Mouse (Mus musculus): Measurements from ENCODE around the gene Dapl1. TPM values are rescaled to one million over a fixed set of nuclear protein-coding genes. Genes with fewer than 3 reads are reported as not detected.
A peak's percentile ranks its signal among the peaks of the same experiment; 100 is the strongest.

Dapl1 gene
- not detected in 2 replicates for polyA plus RNA-seq (2011; ENCODE audit: insufficient read depth, insufficient read length, low read depth, missing spikeins)

DNA sequence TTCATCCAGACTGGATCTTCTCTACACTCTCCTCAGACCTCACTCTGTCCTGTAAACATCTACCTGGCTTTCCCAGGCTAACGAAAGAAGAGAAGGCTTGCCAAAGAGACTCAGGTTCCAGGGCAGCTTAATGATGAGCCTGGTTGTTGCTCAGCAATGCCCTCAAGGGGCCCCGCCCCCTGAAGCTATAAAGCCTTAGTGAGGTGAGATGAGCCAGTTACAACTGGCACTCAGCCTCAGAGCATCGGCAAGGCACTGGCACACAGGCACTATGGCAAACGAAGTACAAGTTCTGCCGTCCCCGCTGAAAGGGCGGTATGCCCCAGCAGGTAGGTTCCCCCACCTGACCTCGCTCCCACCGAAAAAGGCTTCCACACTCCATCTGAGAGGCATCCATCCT is at the start of gene Dapl1:
Dapl1 (plus strand) TSS at position 216 of the 400 bp plus-strand sequence.
- H3K4me1 ChIP-seq (ENCODE audit: control insufficient read depth, insufficient read depth, low read length), result no peaks in the 10 kb centered on the region
- no peaks in the 10 kb centered on the region for H3K9me3 ChIP-seq (replicated peaks; ENCODE audit: control insufficient read depth, insufficient read depth, low read length, poor library complexity, severe bottlenecking)
- no peaks in the 10 kb centered on the region for H3K36me3 ChIP-seq (ENCODE audit: control insufficient read depth, insufficient read depth, low read length, poor library complexity, severe bottlenecking)
- no peak within 1 kb of the TSS for H3K27ac ChIP-seq (ENCODE audit: insufficient read depth, low read length)
- TF ChIP-seq CTCF (IDR thresholded peaks at IDR 0.05; ENCODE audit: low read depth, low read length), result no peak
- TF ChIP-seq POLR2A (IDR thresholded peaks at IDR 0.05; ENCODE audit: insufficient read depth, low read length), result no peak
- no peak for TF ChIP-seq EP300 (IDR thresholded peaks at IDR 0.05; ENCODE audit: insufficient read depth, low read depth, low read length)
- no peaks in the 10 kb centered on the region for H3K27me3 ChIP-seq (ENCODE audit: control insufficient read depth, insufficient read depth, low read length, poor library complexity, severe bottlenecking)
- no peak within 1 kb of the TSS for H3K9ac ChIP-seq (ENCODE audit: low read depth, poor library complexity, severe bottlenecking)
- no peak within 1 kb of the TSS for H3K4me3 ChIP-seq (ENCODE audit: low read depth, low read length)

GRCm38 (mm10) chr2:59434820-59435219 is 49.6 kb upstream of the Dapl1 start:
- Histone ChIP-seq H3K9me3 (replicated peaks; ENCODE audit: control insufficient read depth, insufficient read depth, low read length, poor library complexity, severe bottlenecking) (no peaks in the 10 kb centered on the region), H3K36me3 (ENCODE audit: control insufficient read depth, insufficient read depth, low read length, poor library complexity, severe bottlenecking) (no peaks in the 10 kb centered on the region), H3K4me3 (ENCODE audit: low read depth, low read length) (no peak overlapping the region), H3K4me1 (ENCODE audit: control insufficient read depth, insufficient read depth, low read length) (no peaks in the 10 kb centered on the region), H3K27me3 (ENCODE audit: control insufficient read depth, insufficient read depth, low read length, poor library complexity, severe bottlenecking) (no peaks in the 10 kb centered on the region), H3K27ac (ENCODE audit: insufficient read depth, low read length) (no peak overlapping the region), H3K9ac (ENCODE audit: low read depth, poor library complexity, severe bottlenecking) (no peak overlapping the region)
- no peak for TF ChIP-seq EP300 (IDR thresholded peaks at IDR 0.05; ENCODE audit: insufficient read depth, low read depth, low read length)
- no peak for TF ChIP-seq POLR2A (IDR thresholded peaks at IDR 0.05; ENCODE audit: insufficient read depth, low read length)
- no peak for TF ChIP-seq CTCF (IDR thresholded peaks at IDR 0.05; ENCODE audit: low read depth, low read length)

GRCm38 (mm10) chr2:59437684-59438393 is 46.6 kb upstream of the Dapl1 start:
- H3K9ac ChIP-seq (ENCODE audit: low read depth, poor library complexity, severe bottlenecking), result no peak overlapping the region
- no peaks in the 10 kb centered on the region for H3K36me3 ChIP-seq (ENCODE audit: control insufficient read depth, insufficient read depth, low read length, poor library complexity, severe bottlenecking)
- TF ChIP-seq EP300 (IDR thresholded peaks at IDR 0.05; ENCODE audit: insufficient read depth, low read depth, low read length), result no peak
- TF ChIP-seq CTCF (IDR thresholded peaks at IDR 0.05; ENCODE audit: low read depth, low read length), result no peak
- TF ChIP-seq POLR2A (IDR thresholded peaks at IDR 0.05; ENCODE audit: insufficient read depth, low read length), result no peak
- H3K4me3 ChIP-seq (ENCODE audit: low read depth, low read length), result no peak overlapping the region
- H3K9me3 ChIP-seq (replicated peaks; ENCODE audit: control insufficient read depth, insufficient read depth, low read length, poor library complexity, severe bottlenecking), result peaks cover 2% of the 10 kb centered on the region; the same call in 1 of the 2 replicates
- H3K4me1 ChIP-seq (ENCODE audit: control insufficient read depth, insufficient read depth, low read length), result no peaks in the 10 kb centered on the region
- no peaks in the 10 kb centered on the region for H3K27me3 ChIP-seq (ENCODE audit: control insufficient read depth, insufficient read depth, low read length, poor library complexity, severe bottlenecking)
- H3K27ac ChIP-seq (ENCODE audit: insufficient read depth, low read length), result no peak overlapping the region

GRCm38 (mm10) chr2:59438479-59438935 is 45.9 kb upstream of the Dapl1 start:
- H3K27ac ChIP-seq (ENCODE audit: insufficient read depth, low read length), result no peak overlapping the region
- no peaks in the 10 kb centered on the region for H3K27me3 ChIP-seq (ENCODE audit: control insufficient read depth, insufficient read depth, low read length, poor library complexity, severe bottlenecking)
- H3K36me3 ChIP-seq (ENCODE audit: control insufficient read depth, insufficient read depth, low read length, poor library complexity, severe bottlenecking), result no peaks in the 10 kb centered on the region
- peaks cover 2% of the 10 kb centered on the region; the same call in 1 of the 2 replicates for H3K9me3 ChIP-seq (replicated peaks; ENCODE audit: control insufficient read depth, insufficient read depth, low read length, poor library complexity, severe bottlenecking)
- no peaks in the 10 kb centered on the region for H3K4me1 ChIP-seq (ENCODE audit: control insufficient read depth, insufficient read depth, low read length)
- no peak overlapping the region for H3K9ac ChIP-seq (ENCODE audit: low read depth, poor library complexity, severe bottlenecking)
- TF ChIP-seq POLR2A (IDR thresholded peaks at IDR 0.05; ENCODE audit: insufficient read depth, low read length), result no peak
- no peak for TF ChIP-seq CTCF (IDR thresholded peaks at IDR 0.05; ENCODE audit: low read depth, low read length)
- no peak for TF ChIP-seq EP300 (IDR thresholded peaks at IDR 0.05; ENCODE audit: insufficient read depth, low read depth, low read length)
- no peak overlapping the region for H3K4me3 ChIP-seq (ENCODE audit: low read depth, low read length)

DNA sequence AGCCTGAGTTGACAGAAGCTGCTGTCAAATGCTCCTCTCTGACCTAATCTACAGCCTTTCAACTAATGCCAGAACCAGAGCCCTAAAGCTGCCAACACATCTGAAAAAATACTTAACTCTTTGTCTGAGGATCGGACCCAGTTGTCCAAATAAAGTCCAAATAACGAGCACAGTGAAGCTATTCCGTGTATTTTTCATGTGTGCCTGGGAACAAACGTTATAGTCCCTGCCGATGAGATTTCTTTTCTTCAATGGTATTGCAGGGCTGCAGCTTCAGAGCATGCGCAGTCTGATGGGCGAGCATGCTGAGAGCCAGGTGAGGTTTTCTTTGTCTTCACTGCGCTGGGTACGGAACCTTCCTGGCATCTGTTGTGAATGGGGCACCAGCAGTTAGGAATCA is 44.6 kb upstream of the Dapl1 start:
- TF ChIP-seq EP300 (IDR thresholded peaks at IDR 0.05; ENCODE audit: insufficient read depth, low read depth, low read length), result no peak
- no peak for TF ChIP-seq CTCF (IDR thresholded peaks at IDR 0.05; ENCODE audit: low read depth, low read length)
- TF ChIP-seq POLR2A (IDR thresholded peaks at IDR 0.05; ENCODE audit: insufficient read depth, low read length), result no peak
- H3K4me3 ChIP-seq (ENCODE audit: low read depth, low read length), result no peak overlapping the region
- H3K27me3 ChIP-seq (ENCODE audit: control insufficient read depth, insufficient read depth, low read length, poor library complexity, severe bottlenecking), result no peaks in the 10 kb centered on the region
- peaks cover 2% of the 10 kb centered on the region; the same call in 1 of the 2 replicates for H3K9me3 ChIP-seq (replicated peaks; ENCODE audit: control insufficient read depth, insufficient read depth, low read length, poor library complexity, severe bottlenecking)
- H3K4me1 ChIP-seq (ENCODE audit: control insufficient read depth, insufficient read depth, low read length), result no peaks in the 10 kb centered on the region
- no peak overlapping the region for H3K9ac ChIP-seq (ENCODE audit: low read depth, poor library complexity, severe bottlenecking)
- no peak overlapping the region for H3K27ac ChIP-seq (ENCODE audit: insufficient read depth, low read length)
- no peaks in the 10 kb centered on the region for H3K36me3 ChIP-seq (ENCODE audit: control insufficient read depth, insufficient read depth, low read length, poor library complexity, severe bottlenecking)

DNA sequence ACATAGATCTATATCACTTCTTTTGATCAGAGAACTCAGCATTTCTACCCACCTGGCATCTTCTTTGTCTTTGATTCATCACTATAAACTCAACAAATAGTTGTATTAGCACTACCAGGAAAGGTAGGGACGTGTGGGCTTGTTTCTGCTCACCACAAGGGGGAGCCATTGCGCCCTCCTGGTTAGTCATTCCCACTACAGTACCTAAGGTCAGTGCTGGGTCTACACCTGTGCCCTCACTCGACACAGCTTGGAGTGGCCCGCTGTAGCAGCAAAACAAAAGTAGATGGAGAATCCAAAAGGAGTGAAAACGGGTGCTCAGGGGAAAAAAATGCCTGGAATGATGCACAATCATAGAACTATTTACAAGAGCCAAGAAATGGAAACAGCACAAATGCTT is 44.0 kb upstream of the Dapl1 start:
- H3K36me3 ChIP-seq (ENCODE audit: control insufficient read depth, insufficient read depth, low read length, poor library complexity, severe bottlenecking), result no peaks in the 10 kb centered on the region
- no peaks in the 10 kb centered on the region for H3K4me1 ChIP-seq (ENCODE audit: control insufficient read depth, insufficient read depth, low read length)
- no peak overlapping the region for H3K4me3 ChIP-seq (ENCODE audit: low read depth, low read length)
- no peaks in the 10 kb centered on the region for H3K27me3 ChIP-seq (ENCODE audit: control insufficient read depth, insufficient read depth, low read length, poor library complexity, severe bottlenecking)
- no peak overlapping the region for H3K27ac ChIP-seq (ENCODE audit: insufficient read depth, low read length)
- peaks cover 8% of the 10 kb centered on the region for H3K9me3 ChIP-seq (replicated peaks; ENCODE audit: control insufficient read depth, insufficient read depth, low read length, poor library complexity, severe bottlenecking)
- no peak overlapping the region for H3K9ac ChIP-seq (ENCODE audit: low read depth, poor library complexity, severe bottlenecking)
- TF ChIP-seq POLR2A (IDR thresholded peaks at IDR 0.05; ENCODE audit: insufficient read depth, low read length) (no peak), EP300 (IDR thresholded peaks at IDR 0.05; ENCODE audit: insufficient read depth, low read depth, low read length) (no peak), CTCF (IDR thresholded peaks at IDR 0.05; ENCODE audit: low read depth, low read length) (peak; percentile 95)

Data from ES-Bruce4 (cell line).